Mouse (Mus musculus): ENCODE measurements around the gene Sort1. TPM values are rescaled to one million over a fixed set of nuclear protein-coding genes. Genes with fewer than 3 reads are reported as not detected.

Gene Sort1
- polyA plus RNA-seq, 1 experiment = 197 TPM

- Histone ChIP-seq H3K4me1 (ENCODE audit: control insufficient read depth, insufficient read depth, low read length) (peaks cover 32% of the 10 kb centered on the region), H3K27ac (ENCODE audit: insufficient read depth, low read length) (peak overlapping the region; percentile 96), H3K4me3 (ENCODE audit: insufficient read depth, low read length) (no peak overlapping the region)
- TF ChIP-seq CTCF (IDR thresholded peaks at IDR 0.05; ENCODE audit: extremely low read depth, insufficient read depth, low read length) (no peak), POLR2A (IDR thresholded peaks at IDR 0.05; ENCODE audit: extremely low read depth, insufficient read depth, low read length) (no peak)
These were observed 10.5 kb downstream of the Sort1 start for GRCm38 (mm10) chr3:108294398-108294797.

GRCm38 (mm10) chr3:108295379-108296219 is 11.7 kb downstream of the Sort1 start:
- H3K4me1 ChIP-seq (ENCODE audit: control insufficient read depth, insufficient read depth, low read length) = peaks cover 35% of the 10 kb centered on the region
- peak overlapping the region; percentile 96 for H3K27ac ChIP-seq (ENCODE audit: insufficient read depth, low read length)
- TF ChIP-seq CTCF (IDR thresholded peaks at IDR 0.05; ENCODE audit: extremely low read depth, insufficient read depth, low read length) (no peak), POLR2A (IDR thresholded peaks at IDR 0.05; ENCODE audit: extremely low read depth, insufficient read depth, low read length) (no peak)
- no peak overlapping the region for H3K4me3 ChIP-seq (ENCODE audit: insufficient read depth, low read length)

- Histone ChIP-seq H3K4me3 (ENCODE audit: insufficient read depth, low read length) (no peak overlapping the region), H3K27ac (ENCODE audit: insufficient read depth, low read length) (peak overlapping the region; percentile 96), H3K4me1 (ENCODE audit: control insufficient read depth, insufficient read depth, low read length) (peaks cover 30% of the 10 kb centered on the region)
- no peak for TF ChIP-seq CTCF (IDR thresholded peaks at IDR 0.05; ENCODE audit: extremely low read depth, insufficient read depth, low read length)
These were observed 12.6 kb downstream of the Sort1 start for GRCm38 (mm10) chr3:108296220-108297049.

DNA sequence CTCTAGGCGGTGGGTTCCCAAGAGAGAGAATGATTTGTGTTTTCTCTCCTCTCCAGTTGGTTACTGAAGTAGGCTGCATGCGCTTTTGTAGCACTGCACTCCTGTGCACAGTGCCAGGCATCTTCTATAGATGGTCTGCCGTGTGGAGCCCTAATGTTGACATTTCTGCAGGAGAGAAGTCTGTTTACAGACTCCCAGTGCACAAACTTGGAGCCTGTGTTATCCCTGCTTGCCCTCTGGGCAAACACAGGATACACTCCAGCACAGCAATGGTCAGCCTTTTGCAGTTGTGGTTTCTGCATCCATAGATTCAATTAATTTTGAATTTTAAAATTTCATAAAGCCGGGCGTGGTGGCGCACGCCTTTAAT is 13.2 kb downstream of the Sort1 start:
- Histone ChIP-seq H3K4me3 (ENCODE audit: insufficient read depth, low read length) (no peak overlapping the region), H3K27ac (ENCODE audit: insufficient read depth, low read length) (peak overlapping the region; percentile 96), H3K4me1 (ENCODE audit: control insufficient read depth, insufficient read depth, low read length) (peaks cover 29% of the 10 kb centered on the region)
- TF ChIP-seq CTCF (IDR thresholded peaks at IDR 0.05; ENCODE audit: extremely low read depth, insufficient read depth, low read length) (no peak), POLR2A (IDR thresholded peaks at IDR 0.05; ENCODE audit: extremely low read depth, insufficient read depth, low read length) (no peak)

- Histone ChIP-seq H3K4me1 (ENCODE audit: control insufficient read depth, insufficient read depth, low read length) (peaks cover 29% of the 10 kb centered on the region), H3K27ac (ENCODE audit: insufficient read depth, low read length) (0 out of 2 replicates have a peak overlapping the region, but pooled peaks have one; percentile 5), H3K4me3 (ENCODE audit: insufficient read depth, low read length) (no peak overlapping the region)
- TF ChIP-seq CTCF (IDR thresholded peaks at IDR 0.05; ENCODE audit: extremely low read depth, insufficient read depth, low read length) (no peak), POLR2A (IDR thresholded peaks at IDR 0.05; ENCODE audit: extremely low read depth, insufficient read depth, low read length) (no peak)
These were observed 14.0 kb downstream of the Sort1 start for GRCm38 (mm10) chr3:108297603-108298553.

DNA sequence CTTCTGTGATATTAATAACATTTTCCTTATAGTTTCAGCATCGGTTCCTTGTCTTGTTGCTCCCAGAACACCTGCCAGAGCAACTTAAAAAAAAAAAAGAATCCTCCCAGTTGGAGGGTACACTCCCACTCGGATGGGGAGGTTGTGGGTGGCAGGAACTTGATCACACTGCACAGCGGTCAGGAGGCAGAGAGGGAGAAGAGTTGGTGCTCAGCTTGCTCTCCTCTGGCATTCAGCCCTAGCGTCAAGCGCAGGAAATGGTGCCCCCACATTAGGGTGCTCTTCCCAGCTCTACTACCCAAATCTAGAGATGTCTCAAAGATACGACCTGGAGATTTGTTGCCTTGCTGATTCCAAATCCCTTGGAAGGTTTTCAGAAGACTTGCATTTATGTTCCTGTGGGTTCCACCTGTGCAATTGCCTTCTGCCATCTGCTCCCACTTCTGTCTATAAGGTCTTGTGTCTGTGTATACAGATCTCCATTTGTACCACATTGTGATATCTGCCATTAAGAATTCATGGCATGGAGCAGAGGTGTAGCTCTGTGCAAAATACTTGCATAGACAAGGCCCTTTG is 16.7 kb downstream of the Sort1 start:
- H3K27ac ChIP-seq (ENCODE audit: insufficient read depth, low read length) = no peak overlapping the region
- no peak overlapping the region for H3K4me3 ChIP-seq (ENCODE audit: insufficient read depth, low read length)
- H3K4me1 ChIP-seq (ENCODE audit: control insufficient read depth, insufficient read depth, low read length) = peaks cover 28% of the 10 kb centered on the region
- TF ChIP-seq CTCF (IDR thresholded peaks at IDR 0.05; ENCODE audit: extremely low read depth, insufficient read depth, low read length) = no peak
- TF ChIP-seq POLR2A (IDR thresholded peaks at IDR 0.05; ENCODE audit: extremely low read depth, insufficient read depth, low read length) = peak; percentile 20; the same call in 1 of the 2 replicates

DNA sequence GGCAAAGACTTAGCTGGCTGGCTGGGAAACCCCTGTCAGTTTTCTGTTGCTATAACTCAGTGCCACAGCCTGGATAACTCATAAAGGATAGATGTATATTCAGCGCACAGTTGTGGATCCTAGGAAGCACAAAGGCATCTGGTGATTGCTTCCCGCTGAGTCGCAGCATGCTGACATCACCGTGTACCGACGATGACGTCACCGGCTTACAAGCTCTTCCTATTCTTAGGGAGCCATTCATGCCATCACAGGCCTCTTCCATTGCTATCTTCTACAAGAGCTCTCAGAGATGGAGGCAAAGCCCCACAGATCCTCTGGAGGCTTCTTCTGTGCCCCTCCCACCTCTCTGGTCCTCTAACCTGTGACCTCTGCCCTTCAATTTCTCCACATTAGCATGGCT is 19.8 kb downstream of the Sort1 start:
- Histone ChIP-seq H3K4me1 (ENCODE audit: control insufficient read depth, insufficient read depth, low read length) (peaks cover 29% of the 10 kb centered on the region), H3K4me3 (ENCODE audit: insufficient read depth, low read length) (no peak overlapping the region), H3K27ac (ENCODE audit: insufficient read depth, low read length) (no peak overlapping the region)
- TF ChIP-seq POLR2A (IDR thresholded peaks at IDR 0.05; ENCODE audit: extremely low read depth, insufficient read depth, low read length) = no peak
- TF ChIP-seq CTCF (IDR thresholded peaks at IDR 0.05; ENCODE audit: extremely low read depth, insufficient read depth, low read length) = no peak

- Histone ChIP-seq H3K4me3 (ENCODE audit: insufficient read depth, low read length) (no peak overlapping the region), H3K27ac (ENCODE audit: insufficient read depth, low read length) (no peak overlapping the region), H3K4me1 (ENCODE audit: control insufficient read depth, insufficient read depth, low read length) (peaks cover 27% of the 10 kb centered on the region)
- TF ChIP-seq CTCF (IDR thresholded peaks at IDR 0.05; ENCODE audit: extremely low read depth, insufficient read depth, low read length) (no peak), POLR2A (IDR thresholded peaks at IDR 0.05; ENCODE audit: extremely low read depth, insufficient read depth, low read length) (no peak)
These were observed 20.9 kb downstream of the Sort1 start for GRCm38 (mm10) chr3:108304747-108305146.

Data from cortical plate, adult 2 months (tissue).